18 mouse cellular contexts compared by ENCODE assay signal in the genomic region with DNA sequence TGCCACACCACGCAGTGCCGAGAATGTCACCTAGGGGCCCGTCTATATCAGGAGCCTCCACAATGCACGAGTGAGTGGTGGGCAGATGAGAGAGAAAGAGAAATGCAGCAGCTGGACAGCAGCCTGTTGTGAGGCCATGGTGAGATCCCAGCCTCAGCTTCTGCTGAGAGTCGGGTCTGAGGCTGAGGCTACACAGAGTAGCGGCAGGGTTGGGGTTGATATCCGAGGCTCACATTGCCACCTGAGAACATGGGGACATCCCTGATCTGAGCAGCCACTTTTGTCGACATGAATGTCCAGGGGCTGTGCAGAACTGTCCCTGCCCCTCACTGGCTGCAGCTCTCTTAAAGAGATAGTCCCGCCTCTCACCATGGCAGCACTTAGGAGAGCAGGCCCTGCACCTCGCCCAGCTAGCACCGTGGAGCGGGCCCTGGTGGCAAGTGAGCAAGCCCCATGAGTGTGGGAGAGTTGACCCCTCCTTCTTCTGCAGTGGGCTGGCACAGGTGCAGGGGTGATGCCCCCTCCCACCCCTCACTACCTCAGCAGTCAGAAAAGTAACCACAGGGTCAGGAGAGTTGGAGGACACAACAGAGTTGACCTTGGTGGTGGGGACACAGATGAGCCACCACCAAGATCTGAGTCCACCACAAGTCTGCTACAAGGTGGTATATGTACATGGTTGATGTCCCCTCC.
DNase-seq lines count a peak whose midpoint lies in the region; ATAC-seq and TF ChIP-seq lines count a peak whose summit lies in the region.
"Had no signal": no experiment of that assay in that cellular context is flagged by ENCODE, and none has a peak within 500 bp of the region (broad histone marks: within the 10 kb centered on the region; RNA-seq: fewer than 3 reads in every experiment).

No protein-coding gene starts in this region.

- peak; percentile 33 for DNase-seq in splenic B cell, adult 2 months (ENCODE audit: low read depth, low spot score)
- no peak for DNase-seq in adrenal gland, postnatal 36 days
- DNase-seq: cerebellum, adult 9-10 months; gastrocnemius, postnatal 10 days; heart, postnatal 36 days; retina, postnatal 1 day had no signal

- no peak overlapping the region for H3K9ac ChIP-seq in intestine, embryonic 15.5 days
- H3K9ac ChIP-seq in intestine, embryonic 16.5 days (ENCODE audit: low read depth, low read length): no peak overlapping the region
- no peak overlapping the region for H3K9ac ChIP-seq in neural tube, embryonic 14.5 days (replicated peaks; ENCODE audit: low read depth, low read length)
- no peak overlapping the region for H3K9ac ChIP-seq in neural tube, embryonic 15.5 days (replicated peaks)
- H3K9ac ChIP-seq: liver, embryonic 14.5 days; neural tube, embryonic 12.5 days had no signal

- TF ChIP-seq CTCF in bone marrow, adult 2 months (IDR thresholded peaks at IDR 0.05; ENCODE audit: control insufficient read depth, insufficient read depth, low read length): no peak

- no peak overlapping the region for H3K4me2 ChIP-seq in intestine, embryonic 15.5 days (replicated peaks)
- no peak overlapping the region for H3K4me2 ChIP-seq in intestine, embryonic 16.5 days (ENCODE audit: low read depth, low read length)
- H3K4me2 ChIP-seq in neural tube, embryonic 14.5 days (ENCODE audit: low read depth, low read length): no peak overlapping the region
- no peak overlapping the region for H3K4me2 ChIP-seq in neural tube, embryonic 15.5 days
- H3K4me2 ChIP-seq: neural tube, embryonic 12.5 days had no signal

- no peaks in the 10 kb centered on the region for H3K27me3 ChIP-seq in intestine, embryonic 15.5 days (replicated peaks)
- H3K27me3 ChIP-seq in intestine, embryonic 16.5 days (replicated peaks; ENCODE audit: control insufficient read depth, insufficient read depth, low read length): no peaks in the 10 kb centered on the region
- H3K27me3 ChIP-seq in neural tube, embryonic 14.5 days (ENCODE audit: control insufficient read depth, insufficient read depth, low read length): no peaks in the 10 kb centered on the region
- no peaks in the 10 kb centered on the region for H3K27me3 ChIP-seq in neural tube, embryonic 15.5 days (replicated peaks)
- no peaks in the 10 kb centered on the region for H3K27me3 ChIP-seq in splenic B cell, adult 2 months (ENCODE audit: control insufficient read depth, insufficient read depth, low read length, poor library complexity, severe bottlenecking)
- H3K27me3 ChIP-seq: neural tube, embryonic 12.5 days had no signal

- no peak overlapping the region for H3K4me3 ChIP-seq in intestine, embryonic 15.5 days (replicated peaks)
- no peak overlapping the region for H3K4me3 ChIP-seq in intestine, embryonic 16.5 days (ENCODE audit: low read length)
- no peak overlapping the region for H3K4me3 ChIP-seq in neural tube, embryonic 14.5 days (ENCODE audit: low read depth, low read length)
- no peak overlapping the region for H3K4me3 ChIP-seq in neural tube, embryonic 15.5 days (replicated peaks)
- no peak overlapping the region for H3K4me3 ChIP-seq in bone marrow, adult 2 months (replicated peaks; ENCODE audit: control insufficient read depth, low read depth, low read length)
- H3K4me3 ChIP-seq: forebrain, embryonic 10.5 days; neural tube, embryonic 12.5 days had no signal

- no peak overlapping the region for H3K27ac ChIP-seq in intestine, embryonic 15.5 days
- H3K27ac ChIP-seq in intestine, embryonic 16.5 days (ENCODE audit: low read length): no peak overlapping the region
- H3K27ac ChIP-seq in neural tube, embryonic 14.5 days (ENCODE audit: low read depth, low read length): no peak overlapping the region
- no peak overlapping the region for H3K27ac ChIP-seq in neural tube, embryonic 15.5 days (replicated peaks)
- peak overlapping the region; percentile 24; the same call in 1 of the 2 replicates for H3K27ac ChIP-seq in bone marrow, adult 2 months (ENCODE audit: control insufficient read depth, insufficient read depth, low read depth, low read length, poor library complexity)
- H3K27ac ChIP-seq: forebrain, embryonic 10.5 days; liver, embryonic 14.5 days; macrophage; neural tube, embryonic 12.5 days had no signal

- no peaks in the 10 kb centered on the region for H3K9me3 ChIP-seq in intestine, embryonic 15.5 days
- H3K9me3 ChIP-seq in intestine, embryonic 16.5 days (ENCODE audit: control insufficient read depth, low read length): no peaks in the 10 kb centered on the region
- H3K9me3 ChIP-seq in neural tube, embryonic 14.5 days (ENCODE audit: control insufficient read depth, low read length): no peaks in the 10 kb centered on the region
- H3K9me3 ChIP-seq in neural tube, embryonic 15.5 days (replicated peaks): no peaks in the 10 kb centered on the region
- H3K9me3 ChIP-seq: forebrain, embryonic 10.5 days; neural tube, embryonic 12.5 days had no signal

- no peaks in the 10 kb centered on the region for H3K4me1 ChIP-seq in intestine, embryonic 15.5 days (replicated peaks)
- no peaks in the 10 kb centered on the region for H3K4me1 ChIP-seq in intestine, embryonic 16.5 days (ENCODE audit: control insufficient read depth, insufficient read depth, low read length)
- no peaks in the 10 kb centered on the region for H3K4me1 ChIP-seq in neural tube, embryonic 14.5 days (ENCODE audit: control insufficient read depth, insufficient read depth, low read length)
- no peaks in the 10 kb centered on the region for H3K4me1 ChIP-seq in neural tube, embryonic 15.5 days
- H3K4me1 ChIP-seq in bone marrow, adult 2 months (ENCODE audit: control insufficient read depth, insufficient read depth, low read length): no peaks in the 10 kb centered on the region; the same call in 1 of the 2 replicates
- H3K4me1 ChIP-seq: forebrain, embryonic 10.5 days; neural tube, embryonic 12.5 days had no signal

- 0 out of 2 replicates have a peak, but pooled peaks have one; percentile 34 for ATAC-seq in intestine, embryonic 15.5 days
- ATAC-seq in intestine, embryonic 16.5 days: no peak
- ATAC-seq in neural tube, embryonic 14.5 days (ENCODE audit: low read depth): peak; percentile 28; the same call in 1 of the 2 replicates
- no peak for ATAC-seq in neural tube, embryonic 15.5 days (ENCODE audit: low FRiP score)
- ATAC-seq: intestine, postnatal 0 days; midbrain, embryonic 16.5 days; Patski had no signal

- 72% methylated on average over 12 of the region's 12 CpGs for WGBS in intestine, embryonic 15.5 days
- 64% methylated on average over 12 of the region's 12 CpGs for WGBS in intestine, embryonic 16.5 days
- WGBS in neural tube, embryonic 14.5 days: 74% methylated on average over 12 of the region's 12 CpGs
- 81% methylated on average over 12 of the region's 12 CpGs for WGBS in neural tube, embryonic 15.5 days
- WGBS in bone marrow, adult 2 months: 81% methylated on average over 12 of the region's 12 CpGs

- peak; percentile 44; the same call in 1 of the 2 replicates for TF ChIP-seq POLR2A in bone marrow, adult 2 months (IDR thresholded peaks at IDR 0.05; ENCODE audit: borderline replicate concordance, control insufficient read depth, low read depth, low read length)

- no peaks in the 10 kb centered on the region for H3K36me3 ChIP-seq in intestine, embryonic 15.5 days
- H3K36me3 ChIP-seq in intestine, embryonic 16.5 days (ENCODE audit: control insufficient read depth, insufficient read depth, low read length): no peaks in the 10 kb centered on the region
- H3K36me3 ChIP-seq in neural tube, embryonic 14.5 days (ENCODE audit: control insufficient read depth, insufficient read depth, low read length): no peaks in the 10 kb centered on the region
- no peaks in the 10 kb centered on the region for H3K36me3 ChIP-seq in neural tube, embryonic 15.5 days
- no peaks in the 10 kb centered on the region for H3K36me3 ChIP-seq in splenic B cell, adult 2 months (ENCODE audit: control insufficient read depth, insufficient read depth, low read length, poor library complexity, severe bottlenecking)
- H3K36me3 ChIP-seq: forebrain, embryonic 10.5 days; neural tube, embryonic 12.5 days had no signal

Comparison
In these comparisons a context has a peak if more than half of its experiments do, and no peak if none do; other contexts are left out.
1. ATAC-seq: peak in intestine, embryonic 15.5 days (single experiment) and neural tube, embryonic 14.5 days (single experiment); none in intestine, embryonic 16.5 days (single experiment) and neural tube, embryonic 15.5 days (single experiment).